In genomic region chr13:75702814-75703213, GRCm38 (mm10) we compare ENCODE assay signal across 22 mouse cellular contexts. TPM values are rescaled to one million over a fixed set of nuclear protein-coding genes. Genes with fewer than 3 reads are reported as not detected.
DNase-seq lines count a peak whose midpoint lies in the region; ATAC-seq and TF ChIP-seq lines count a peak whose summit lies in the region.
"Had no signal": no experiment of that assay in that cellular context is flagged by ENCODE, and none has a peak within 500 bp of the region (broad histone marks: within the 10 kb centered on the region; RNA-seq: fewer than 3 reads in every experiment).

No protein-coding gene starts in this region.

- peak; percentile 81; the same call in 1 of the 2 replicates for TF ChIP-seq EP300 in ES-Bruce4 (IDR thresholded peaks at IDR 0.05; ENCODE audit: insufficient read depth, low read depth, low read length)

- no peaks in the 10 kb centered on the region for H3K27me3 ChIP-seq in ES-Bruce4 (ENCODE audit: control insufficient read depth, insufficient read depth, low read length, poor library complexity, severe bottlenecking)
- H3K27me3 ChIP-seq in forebrain, postnatal 0 days (ENCODE audit: insufficient read depth, low read length): no peaks in the 10 kb centered on the region
- H3K27me3 ChIP-seq: embryonic facial prominence, embryonic 13.5 days; embryonic facial prominence, embryonic 15.5 days; forebrain, embryonic 12.5 days had no signal

- DNase-seq in ES-E14 (ENCODE audit: low read depth, low spot score) (no peak), ZHBTc4 (ENCODE audit: low read depth, low spot score) (peak; percentile 82)
- no peak for DNase-seq in cerebellum, adult 9-10 months
- DNase-seq in forebrain, postnatal 0 days: no peak
- no peak for DNase-seq in adrenal gland, postnatal 14 days
- DNase-seq: adrenal gland, adult 2 months; adrenal gland, postnatal 10 days; adrenal gland, postnatal 36 days; cerebellum, adult 11-12 months; cerebellum, adult 2 months; cerebellum, adult 9-11 months; cerebellum, postnatal 14 days; cerebellum, postnatal 36 days; embryo, embryonic 11 days had no signal

- no peak for ATAC-seq in forebrain, postnatal 0 days
- ATAC-seq: forebrain, embryonic 14.5 days; forebrain, embryonic 16.5 days had no signal

- no peak for TF ChIP-seq CTCF in ES-Bruce4 (IDR thresholded peaks at IDR 0.05; ENCODE audit: low read depth, low read length)
- TF ChIP-seq CTCF in forebrain, postnatal 0 days (IDR thresholded peaks at IDR 0.05; ENCODE audit: low read depth): no peak

- no peaks in the 10 kb centered on the region for H3K36me3 ChIP-seq in ES-Bruce4 (ENCODE audit: control insufficient read depth, insufficient read depth, low read length, poor library complexity, severe bottlenecking)
- H3K36me3 ChIP-seq in ES-E14 (ENCODE audit: control insufficient read depth, insufficient read depth, low read length, poor library complexity, severe bottlenecking): no peaks in the 10 kb centered on the region
- no peaks in the 10 kb centered on the region for H3K36me3 ChIP-seq in forebrain, postnatal 0 days (ENCODE audit: insufficient read depth)
- H3K36me3 ChIP-seq: embryonic facial prominence, embryonic 13.5 days; embryonic facial prominence, embryonic 15.5 days; forebrain, embryonic 10.5 days; forebrain, embryonic 12.5 days had no signal

- no peak overlapping the region for H3K9ac ChIP-seq in ES-Bruce4 (ENCODE audit: low read depth, poor library complexity, severe bottlenecking)
- no peak overlapping the region for H3K9ac ChIP-seq in ES-E14 (ENCODE audit: insufficient read depth, low read depth, low read length, poor library complexity, severe bottlenecking)
- no peak overlapping the region for H3K9ac ChIP-seq in forebrain, postnatal 0 days
- H3K9ac ChIP-seq: embryonic facial prominence, embryonic 13.5 days; embryonic facial prominence, embryonic 15.5 days; forebrain, embryonic 12.5 days had no signal

- H3K9me3 ChIP-seq in ES-Bruce4 (replicated peaks; ENCODE audit: control insufficient read depth, insufficient read depth, low read length, poor library complexity, severe bottlenecking) (no peaks in the 10 kb centered on the region), ES-E14 (ENCODE audit: control insufficient read depth, insufficient read depth, low read depth, low read length) (no peaks in the 10 kb centered on the region; the same call in 1 of the 2 replicates)
- no peaks in the 10 kb centered on the region for H3K9me3 ChIP-seq in forebrain, postnatal 0 days (ENCODE audit: low read length)
- H3K9me3 ChIP-seq: embryonic facial prominence, embryonic 13.5 days; embryonic facial prominence, embryonic 15.5 days; forebrain, embryonic 10.5 days; forebrain, embryonic 12.5 days had no signal

- H3K4me3 ChIP-seq in ES-Bruce4 (ENCODE audit: low read depth, low read length): no peak overlapping the region
- H3K4me3 ChIP-seq in ES-E14 (ENCODE audit: insufficient read depth in 1 of 2, low read depth in 1 of 2, low read length in 2 of 2, poor library complexity in 1 of 2, severe bottlenecking in 1 of 2): no peak overlapping the region
- no peak overlapping the region for H3K4me3 ChIP-seq in forebrain, postnatal 0 days (ENCODE audit: low read depth, low read length)
- H3K4me3 ChIP-seq: embryonic facial prominence, embryonic 13.5 days; embryonic facial prominence, embryonic 15.5 days; erythroblast, embryonic 14.5 days; forebrain, embryonic 10.5 days; forebrain, embryonic 12.5 days had no signal

- H3K27ac ChIP-seq in ES-Bruce4 (ENCODE audit: insufficient read depth, low read length): no peak overlapping the region
- H3K27ac ChIP-seq in ES-E14 (ENCODE audit: insufficient read depth, low read depth, low read length, poor library complexity, severe bottlenecking): no peak overlapping the region
- no peak overlapping the region for H3K27ac ChIP-seq in forebrain, postnatal 0 days (ENCODE audit: low read depth, low read length)
- H3K27ac ChIP-seq: embryonic facial prominence, embryonic 13.5 days; embryonic facial prominence, embryonic 15.5 days; forebrain, embryonic 10.5 days; forebrain, embryonic 12.5 days had no signal

- H3K4me2 ChIP-seq in forebrain, postnatal 0 days (ENCODE audit: low read depth): no peak overlapping the region
- H3K4me2 ChIP-seq: embryonic facial prominence, embryonic 13.5 days; embryonic facial prominence, embryonic 15.5 days; forebrain, embryonic 12.5 days had no signal

- H3K4me1 ChIP-seq in ES-Bruce4 (ENCODE audit: control insufficient read depth, insufficient read depth, low read length) (peaks cover 3% of the 10 kb centered on the region), ES-E14 (ENCODE audit: control insufficient read depth in 2 of 2, insufficient read depth in 2 of 2, low read length in 2 of 2, poor library complexity in 1 of 2) (peaks cover 0 to 3% of the 10 kb centered on the region in 2 experiments; a peak in 1 of 4 replicates)
- H3K4me1 ChIP-seq in forebrain, postnatal 0 days (ENCODE audit: insufficient read depth): no peaks in the 10 kb centered on the region
- H3K4me1 ChIP-seq: embryonic facial prominence, embryonic 13.5 days; embryonic facial prominence, embryonic 15.5 days; forebrain, embryonic 12.5 days had no signal

- in situ Hi-C loops in ES-E14 (cut with MboI; ENCODE audit: low sequenced_read_pairs in 2 of 2, unreplicated experiment in 2 of 2): no loop called here

- 48% methylated on average over 5 of the region's 5 CpGs for WGBS in forebrain, postnatal 0 days

- no peak for TF ChIP-seq POLR2A in ES-Bruce4 (IDR thresholded peaks at IDR 0.05; ENCODE audit: insufficient read depth, low read length)

TF ChIP-seq in ES-E14, 5 proteins besides CTCF, POLR2A, EP300 and RAD21:
- TF ChIP-seq MAFK (IDR thresholded peaks at IDR 0.05; ENCODE audit: insufficient read depth, low read depth, low read length): 0 out of 2 replicates have a peak, but pooled peaks have one; percentile 15
- TF ChIP-seq HCFC1 (IDR thresholded peaks at IDR 0.05; ENCODE audit: borderline replicate concordance, insufficient read depth, low read length): no peak

RNA-seq across cellular contexts. Expression of gene Ell2, which starts 3.7 kb away (rescaled TPM):
- polyA plus RNA-seq in ES-Bruce4 (2011; ENCODE audit: insufficient read depth, insufficient read length, low read depth, missing spikeins): 41.0 and 41.5 TPM in 2 replicates
- total RNA-seq in ES-E14 (2012; rRNA removed): 21.4 and 26.7 TPM in 2 replicates
- total RNA-seq in forebrain, postnatal 0 days (2014; rRNA removed): 1.8 and 3.0 TPM in 2 replicates
- polyA plus RNA-seq in forebrain, postnatal 0 days (2015; fragmentation: Nextera tagmentation; extraction: Ambion mirVana): 1.6 and 1.7 TPM in 2 replicates
- total RNA-seq in adrenal gland, postnatal 14 days (2021): 54.8 and 85.5 TPM in 2 replicates
